Mouse (Mus musculus) frontal cortex, postnatal 36 days (tissue): Measurements from ENCODE around the gene Eipr1.
"Not testable (repeated sequence)": the region's sequence is repeated elsewhere in the genome, so short reads cannot be mapped to it uniquely, and the experiment has no call there.

Experiments
- DNase-seq, 2 experiments: peaks; one replicate each; pipeline ENCODE4 v3.0.0; 2022; ENCODE audit warnings: low spot score in 2 of 2

The Eipr1 gene

GRCm38 (mm10) chr12:28751508-28752263 lies at the start of gene Eipr1:
TSS of gene Eipr1 (plus strand) at chr12:28751803.
- DNase-seq, result peak; percentile 89 to 90

GRCm38 (mm10) chr12:28704381-28704780 lies 47.2 kb upstream of the Eipr1 start:
- no peak for DNase-seq

DNA sequence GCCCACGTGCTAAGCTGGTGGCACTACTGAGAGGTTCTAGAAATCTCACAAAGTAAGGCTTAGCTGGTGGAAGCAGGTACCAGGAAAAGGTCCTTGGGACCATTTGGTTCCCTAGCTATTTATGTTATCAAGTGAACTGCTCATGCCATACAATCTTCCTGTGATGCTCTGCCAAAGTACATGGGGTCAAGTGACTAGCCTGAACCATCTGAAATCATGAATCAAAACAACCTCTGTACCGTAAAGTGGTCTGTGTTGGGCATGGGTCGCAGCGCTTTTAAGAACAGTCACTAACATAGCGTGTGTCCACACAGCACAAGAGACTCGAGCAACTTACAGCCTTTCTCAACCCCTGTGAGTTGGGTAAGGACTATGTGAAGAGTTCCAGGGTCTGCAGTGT lies 46.4 kb upstream of the Eipr1 start:
- DNase-seq, result no peak

DNA sequence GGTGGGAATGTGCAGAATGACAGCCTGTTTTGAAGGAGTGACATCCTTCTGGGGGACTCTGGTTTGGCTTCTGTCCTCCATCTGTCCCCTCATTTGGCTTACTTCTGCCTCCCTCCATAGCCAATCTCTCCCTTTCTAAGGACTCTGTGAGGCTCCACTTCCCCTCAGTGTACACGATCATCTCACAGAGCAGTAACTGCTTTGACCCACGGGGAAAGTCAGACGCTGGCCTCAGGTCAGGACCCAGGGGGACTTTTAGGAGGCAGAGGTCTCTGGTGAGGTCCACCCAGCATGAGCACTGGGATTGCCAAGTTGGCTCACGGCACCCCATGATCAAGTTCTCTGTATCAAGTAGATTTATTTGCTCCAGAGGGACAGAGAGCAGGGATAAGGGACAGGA lies 43.4 kb upstream of the Eipr1 start:
- no peak for DNase-seq

- DNase-seq, result peak; percentile 81 to 94
Measured at GRCm38 (mm10) chr12:28710566-28711185, 40.9 kb upstream of the Eipr1 start.

DNA sequence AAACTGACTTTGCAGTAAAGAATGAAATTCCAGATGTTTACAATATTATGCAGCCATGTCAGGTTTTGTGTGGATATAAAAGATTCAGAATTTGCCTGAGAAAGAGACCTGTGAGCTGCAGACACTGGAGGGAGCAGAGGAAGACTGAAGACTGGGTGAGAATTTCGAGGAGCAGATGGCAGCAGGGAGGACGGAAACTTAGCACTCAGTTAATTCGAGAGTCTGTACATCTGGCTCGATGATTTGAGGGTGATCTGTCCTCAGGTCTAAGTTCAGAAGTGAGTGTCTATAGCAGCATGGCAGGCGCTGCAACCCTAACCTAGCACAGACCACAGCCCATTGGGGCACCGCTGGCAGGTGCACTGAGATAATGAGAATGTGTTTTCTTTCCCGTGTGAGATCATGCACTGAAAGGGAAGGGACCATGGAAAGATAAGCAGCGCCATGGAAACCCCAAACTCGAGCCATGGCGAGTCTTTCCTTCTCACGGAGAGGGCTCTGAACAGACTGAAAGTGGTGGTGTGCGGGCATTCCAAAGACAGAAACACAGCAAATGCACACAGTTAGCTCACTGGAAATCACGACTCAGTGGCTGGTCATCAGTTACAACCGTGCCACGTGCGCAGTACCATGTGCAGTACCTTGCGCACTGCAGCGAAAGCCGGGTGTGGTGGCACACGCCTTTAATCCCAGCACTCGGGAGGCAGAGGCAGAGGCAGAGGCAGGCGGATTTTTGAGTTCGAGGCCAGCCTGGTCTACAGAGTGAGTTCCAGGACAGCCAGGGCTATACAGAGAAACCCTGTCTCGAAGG lies 36.6 kb upstream of the Eipr1 start:
- peak in 1 of 2 experiments; percentile 67 for DNase-seq

GRCm38 (mm10) chr12:28717066-28717465 lies 34.5 kb upstream of the Eipr1 start:
- DNase-seq, result no peak

GRCm38 (mm10) chr12:28718106-28718505 lies 33.5 kb upstream of the Eipr1 start:
- DNase-seq, result no peak

DNA sequence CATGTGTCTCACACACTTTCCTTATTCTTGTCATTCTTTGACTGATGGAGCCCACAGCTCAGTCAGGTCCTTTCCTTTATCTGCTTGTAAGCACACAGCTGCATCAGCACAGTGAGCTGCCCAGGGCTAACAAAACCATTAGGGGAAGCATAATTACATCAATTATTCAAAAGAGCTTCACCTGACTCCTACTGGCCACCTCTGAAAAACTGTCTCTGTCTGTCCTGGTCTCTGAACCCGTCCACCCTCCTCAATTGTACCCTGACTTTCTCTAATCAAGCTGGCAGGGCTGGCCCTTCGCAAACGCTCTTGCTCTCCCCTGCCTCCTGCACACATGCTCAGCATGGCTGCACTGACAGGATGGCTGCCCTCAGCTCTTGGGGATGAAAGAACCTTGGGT lies 27.2 kb upstream of the Eipr1 start:
- no peak for DNase-seq

DNA sequence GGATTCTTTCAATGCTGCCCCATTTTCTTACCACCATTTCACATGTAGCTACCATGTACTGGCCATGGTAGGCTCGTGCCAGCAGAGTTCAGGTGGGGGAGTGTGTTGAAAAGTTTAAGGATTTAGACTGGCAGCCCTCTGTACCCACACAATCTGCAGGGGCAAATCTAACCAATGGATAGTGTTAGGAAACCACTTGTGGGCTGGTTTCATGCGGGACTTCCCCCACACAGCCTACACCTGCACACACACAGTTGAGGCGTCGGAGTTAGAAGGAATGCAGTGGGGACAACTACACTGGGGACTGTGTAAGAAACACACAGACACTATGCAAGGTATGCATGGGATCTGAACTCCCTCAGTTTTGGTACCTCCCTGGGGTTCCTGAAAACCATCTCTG lies 25.4 kb upstream of the Eipr1 start:
- no peak for DNase-seq

DNA sequence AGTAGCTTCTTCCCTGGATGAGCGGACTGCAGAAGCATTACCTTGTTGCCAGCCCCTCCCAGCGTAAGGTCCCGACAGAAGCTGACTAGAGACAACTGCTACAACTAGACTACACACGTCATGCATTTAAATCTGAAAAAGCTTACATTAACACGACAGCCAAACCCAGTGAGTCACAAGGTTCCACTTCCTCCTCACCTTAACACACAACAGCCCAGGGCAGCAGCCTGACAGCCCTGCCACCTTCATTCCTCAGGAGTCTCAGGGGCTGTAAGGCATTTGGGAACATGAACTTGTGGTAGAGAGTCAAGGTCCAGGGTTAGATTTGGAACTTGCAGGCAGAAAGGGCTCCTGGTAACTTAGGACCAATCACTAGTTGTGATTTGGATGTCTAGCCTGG lies 24.5 kb upstream of the Eipr1 start:
- no peak for DNase-seq

GRCm38 (mm10) chr12:28732631-28733030 lies 19.0 kb upstream of the Eipr1 start:
- DNase-seq, result no peak

DNA sequence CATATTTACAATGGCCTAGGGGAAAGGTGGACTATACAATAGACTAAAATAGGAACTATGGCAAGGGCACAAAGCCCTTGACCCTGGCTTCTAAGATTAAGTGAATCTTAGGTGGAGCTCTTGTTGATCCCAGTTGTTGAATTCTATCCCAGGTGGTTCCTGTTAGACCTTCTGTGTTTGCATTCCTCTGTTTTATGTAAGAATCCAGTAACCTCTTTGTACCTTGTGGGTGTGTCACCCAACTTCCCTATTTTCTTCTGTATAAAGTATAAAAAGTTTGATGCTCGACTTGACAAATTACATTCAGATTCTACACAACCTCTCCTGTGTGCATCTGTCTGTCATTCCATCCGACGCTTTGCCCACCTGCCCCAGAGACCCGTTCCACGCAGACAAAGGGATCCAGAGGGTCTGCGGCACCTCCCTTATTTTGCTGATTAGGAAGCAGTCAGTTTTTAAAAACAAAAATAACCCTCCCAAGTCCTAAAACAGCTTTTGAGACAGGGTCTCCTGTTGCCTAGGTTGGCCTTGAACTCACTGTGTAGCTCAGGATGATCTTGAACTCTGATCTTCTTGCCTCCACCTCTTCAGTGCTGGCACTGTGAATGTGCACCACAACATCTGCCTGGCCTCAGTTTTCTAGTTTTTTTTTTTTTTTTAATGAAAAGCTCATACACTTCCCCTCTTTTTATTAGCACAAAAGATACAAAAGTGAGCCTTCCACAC lies 17.9 kb upstream of the Eipr1 start:
- not testable (repeated sequence) for DNase-seq

DNA sequence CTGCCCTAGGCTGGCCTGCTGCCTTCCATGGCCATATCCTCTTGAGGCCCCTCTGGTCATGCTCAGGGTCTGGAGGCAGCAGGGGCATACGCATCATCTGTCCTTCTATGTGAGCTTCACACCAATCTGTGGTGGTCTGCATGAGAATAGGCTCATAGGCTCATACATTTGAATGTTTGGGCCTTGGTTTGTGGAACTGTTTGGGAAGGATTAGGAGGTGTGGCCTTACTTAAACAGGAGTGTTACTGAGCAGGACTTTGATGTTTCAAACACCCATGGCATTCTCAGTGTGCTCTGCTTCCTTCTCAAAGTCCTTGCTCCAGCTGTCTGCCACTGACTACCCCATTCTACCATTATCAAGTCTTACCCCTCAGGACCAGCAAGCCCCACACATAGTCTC lies 17.3 kb upstream of the Eipr1 start:
- no peak for DNase-seq

DNA sequence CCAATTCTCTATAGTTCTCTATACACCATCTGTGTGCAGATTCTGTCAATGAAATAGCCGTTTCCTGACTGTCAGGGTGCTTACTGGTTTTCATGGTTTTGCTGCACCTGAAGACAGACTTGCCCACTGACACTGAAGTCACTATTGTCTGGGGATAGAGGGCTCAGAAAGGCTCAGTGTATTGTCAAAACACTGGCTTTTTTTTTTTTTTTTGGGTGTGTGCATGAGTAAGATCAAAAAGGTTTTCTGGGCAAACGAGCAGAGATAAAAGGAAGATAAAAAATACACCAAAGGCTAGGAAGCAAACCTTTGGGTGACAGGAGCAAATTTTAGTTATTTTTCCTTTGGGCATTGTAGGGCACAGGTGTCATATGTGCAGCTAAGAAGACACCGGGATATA lies 16.3 kb upstream of the Eipr1 start:
- DNase-seq, result no peak

GRCm38 (mm10) chr12:28743328-28743727 lies 8.3 kb upstream of the Eipr1 start:
- DNase-seq, result no peak

- peak; percentile 74 to 84 for DNase-seq
Measured at GRCm38 (mm10) chr12:28750021-28750633, 1.5 kb upstream of the Eipr1 start, which contains the start of gene Trappc12. TSS of gene Trappc12 (minus strand) at chr12:28750472.

DNA sequence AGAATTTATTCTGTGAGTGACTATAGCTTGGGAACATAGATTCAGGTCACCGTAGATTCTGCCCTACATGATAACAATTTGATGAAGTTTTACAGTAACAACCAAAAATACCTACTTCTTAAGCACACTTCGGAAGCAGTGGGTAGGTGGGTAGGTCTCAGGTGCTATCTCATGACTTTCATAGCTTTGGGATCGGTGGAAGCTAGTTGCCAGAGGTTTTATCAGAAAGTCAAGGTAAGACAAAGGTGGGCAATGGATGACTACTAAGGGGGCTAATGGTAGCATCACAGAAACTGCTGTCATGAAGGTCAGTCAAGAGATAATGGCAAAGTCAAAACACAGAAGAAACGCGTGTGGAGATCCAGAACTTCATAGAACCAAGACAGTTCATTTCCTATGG lies 727 bp upstream of the Eipr1 start:
- DNase-seq, result no peak

GRCm38 (mm10) chr12:28756019-28756418 lies 4.4 kb downstream of the Eipr1 start:
- DNase-seq, result no peak

GRCm38 (mm10) chr12:28769953-28770352 lies 18.4 kb downstream of the Eipr1 start:
- DNase-seq, result no peak

- DNase-seq, result no peak
Measured at GRCm38 (mm10) chr12:28773815-28774214, 22.2 kb downstream of the Eipr1 start.
